Mouse (Mus musculus) stomach, embryonic 14.5 days (tissue): Measurements from ENCODE around the gene Cdip1. TPM values are rescaled to one million over a fixed set of nuclear protein-coding genes. Genes with fewer than 3 reads are reported as not detected.

Source experiments
- ATAC-seq: fragments of 200-750 bp; cut with Nextera tagmentation; 2 replicates; pipeline ENCODE4 v1.8.0; 2017; ENCODE audit warnings: low read depth, moderate TSS enrichment; ENCODE audit not compliant: insufficient number of reproducible peaks, insufficient read depth, low FRiP score
- H3K27ac ChIP-seq: fragments of 300-500 bp; sonication (generic); 2 replicates; pipeline ENCODE4 v1.5.1; 2014; ENCODE audit warnings: mild to moderate bottlenecking, low read length, moderate library complexity, mixed read lengths
- H3K27me3 ChIP-seq: fragments of 300-500 bp; sonication (generic); 2 replicates; pipeline ENCODE4 v1.6.1; 2014; ENCODE audit warnings: low read length, control low read depth, mixed read lengths; ENCODE audit not compliant: control insufficient read depth, insufficient read depth
- H3K36me3 ChIP-seq: fragments of 300-500 bp; sonication (generic); 2 replicates; pipeline ENCODE4 v1.6.1; 2014; ENCODE audit warnings: mild to moderate bottlenecking, control low read depth, low read length, moderate library complexity, mixed read lengths; ENCODE audit not compliant: control insufficient read depth, insufficient read depth
- H3K4me1 ChIP-seq: fragments of 300-500 bp; sonication (generic); 2 replicates; pipeline ENCODE4 v1.6.1; 2014; ENCODE audit warnings: low read length, control low read depth, mixed read lengths; ENCODE audit not compliant: control insufficient read depth, insufficient read depth
- H3K4me2 ChIP-seq: fragments of 300-500 bp; sonication (generic); replicated peaks from 2 replicates; pipeline ENCODE4 v1.6.1; 2014; ENCODE audit warnings: low read depth, low read length, control low read depth
- H3K4me3 ChIP-seq: fragments of 300-500 bp; sonication (generic); 2 replicates; pipeline ENCODE4 v1.5.1; 2014; ENCODE audit warnings: low read depth, low read length, control low read depth
- H3K9ac ChIP-seq: fragments of 300-500 bp; sonication (generic); replicated peaks from 2 replicates; pipeline ENCODE4 v1.6.1; 2014; ENCODE audit warnings: low read depth, mild to moderate bottlenecking, control low read depth, low read length, moderate library complexity, mixed read lengths
- H3K9me3 ChIP-seq: fragments of 300-500 bp; sonication (generic); 2 replicates; pipeline ENCODE4 v1.6.1; 2016; ENCODE audit warnings: low read depth, low read length, control low read depth; ENCODE audit not compliant: control insufficient read depth
- WGBS: fragments of 180-500 bp; shearing (Covaris S2); extraction: QIAGEN DNeasy Blood & Tissue Kit; methylation state at CpG from one replicate; pipeline ENCODE4 v1.1.7; 2014; 5-methylcytosine and 5-hydroxymethylcytosine counted together
- polyA plus RNA-seq: library from polyadenylated mRNA; unstranded; fragments of >200 nt; fragmentation: Nextera tagmentation; extraction: Ambion mirVana; gene quantifications from 2 replicates; pipeline ENCODE4 v1.2.1, GENCODE M21; 2014

Cdip1 gene
- polyA plus RNA-seq, 1 experiment from 2014 or later: 87.0 TPM

DNA sequence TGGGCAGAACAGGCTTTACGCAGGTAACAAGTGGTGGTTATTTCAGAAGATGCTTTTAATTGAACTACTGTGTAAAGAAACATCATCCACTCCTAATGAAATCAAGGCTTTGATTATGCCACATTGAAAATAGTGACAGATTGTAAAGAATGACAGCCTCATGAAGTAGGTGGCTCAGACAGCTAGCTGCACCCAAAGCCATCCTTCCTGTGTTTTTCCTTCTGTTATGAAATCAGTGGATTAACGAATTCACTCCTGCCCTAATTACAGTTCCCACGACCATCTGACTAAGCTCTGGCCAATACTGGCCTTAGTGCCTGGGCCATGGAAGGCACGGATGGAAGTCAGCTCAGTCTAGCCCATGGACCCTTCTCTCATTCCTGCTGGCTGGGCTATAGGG is 11.2 kb downstream of the Cdip1 start:
- H3K4me1 ChIP-seq: peaks cover 8% of the 10 kb centered on the region; the same call in 1 of the 2 replicates
- H3K4me2 ChIP-seq: no peak overlapping the region
- no peak for ATAC-seq
- H3K9me3 ChIP-seq: no peaks in the 10 kb centered on the region
- H3K9ac ChIP-seq: no peak overlapping the region
- H3K4me3 ChIP-seq: no peak overlapping the region
- 94% methylated on average over 4 of the region's 4 CpGs for WGBS
- H3K27me3 ChIP-seq: no peaks in the 10 kb centered on the region
- no peak overlapping the region for H3K27ac ChIP-seq
- H3K36me3 ChIP-seq: peaks cover 4% of the 10 kb centered on the region; the same call in 1 of the 2 replicates

DNA sequence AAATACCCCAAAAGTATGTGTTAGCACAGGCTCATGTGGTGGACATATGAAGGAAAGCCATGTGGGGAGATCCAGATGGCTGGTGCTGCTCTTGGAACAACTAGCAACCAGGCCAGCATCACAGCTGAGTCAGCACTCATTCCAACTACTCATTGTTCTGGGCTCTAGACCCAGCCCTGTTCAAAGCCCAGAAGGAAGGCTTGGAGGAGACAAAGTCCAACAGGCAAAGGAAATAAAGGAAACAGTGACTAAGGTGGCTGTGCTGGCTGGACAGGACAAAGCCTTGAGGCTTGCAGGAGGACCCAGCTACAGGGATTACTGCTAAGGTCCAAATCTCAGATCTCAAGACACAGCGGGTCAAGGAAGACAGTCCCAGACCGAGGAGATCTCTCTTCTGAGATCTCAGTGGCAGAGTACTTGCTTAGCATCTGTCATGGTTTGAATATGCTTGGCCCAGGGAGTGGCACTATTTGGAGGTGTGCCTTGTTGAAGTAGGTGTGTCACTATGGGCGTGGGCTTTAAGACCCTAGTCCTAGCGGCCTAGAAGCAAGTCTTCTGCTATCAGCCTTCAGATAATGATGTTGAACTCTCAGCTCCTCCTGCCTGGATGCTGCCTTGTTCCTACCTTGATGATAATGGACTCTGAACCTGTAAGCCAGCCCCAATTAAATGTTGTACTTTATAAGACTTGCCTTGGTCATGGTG is 12.0 kb downstream of the Cdip1 start:
- ATAC-seq: 0 out of 2 replicates have a peak, but pooled peaks have one; percentile 33
- Histone ChIP-seq H3K36me3 (peaks cover under 1% of the 10 kb centered on the region; the same call in 1 of the 2 replicates), H3K4me2 (no peak overlapping the region), H3K9me3 (no peaks in the 10 kb centered on the region), H3K4me1 (peaks cover 6% of the 10 kb centered on the region), H3K9ac (no peak overlapping the region), H3K27ac (0 out of 2 replicates have a peak overlapping the region, but pooled peaks have one; percentile 11), H3K27me3 (no peaks in the 10 kb centered on the region), H3K4me3 (no peak overlapping the region)
- 89% methylated on average over 4 of the region's 4 CpGs for WGBS

DNA sequence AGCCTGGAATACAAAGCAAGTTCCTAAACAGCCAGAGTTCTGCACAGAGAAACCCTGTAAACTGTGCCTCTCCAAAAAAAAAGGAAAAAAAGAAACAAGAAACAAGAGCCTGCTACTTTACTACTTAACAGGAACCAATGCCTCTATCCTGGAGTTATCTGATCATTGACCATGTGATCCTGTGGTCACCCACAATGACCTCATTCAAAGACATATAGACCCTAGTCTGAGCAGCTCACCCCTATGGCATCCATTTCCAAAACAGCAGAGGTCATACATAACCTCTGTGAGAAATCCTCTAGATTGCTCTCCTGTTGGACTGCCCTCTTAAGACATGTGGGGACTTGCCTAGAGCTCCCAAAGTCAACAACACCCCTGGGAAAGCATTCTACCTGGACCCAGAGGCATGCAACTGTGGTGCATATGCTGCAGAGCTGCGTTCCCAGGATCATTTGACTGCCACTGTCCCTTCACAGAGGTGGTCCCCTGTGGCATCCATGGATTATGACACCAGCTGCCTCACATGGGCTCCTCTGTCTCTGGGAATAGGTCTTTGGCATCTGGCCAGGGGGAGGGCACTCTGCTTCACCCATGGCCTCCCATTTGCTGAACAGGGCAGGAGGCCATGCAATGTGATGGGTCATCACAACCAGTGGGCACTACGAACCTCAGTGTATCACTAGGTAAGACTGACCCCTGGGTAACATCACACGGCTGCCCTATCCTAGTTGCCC is 12.8 kb downstream of the Cdip1 start:
- Histone ChIP-seq H3K27ac (0 out of 2 replicates have a peak overlapping the region, but pooled peaks have one; percentile 11), H3K27me3 (no peaks in the 10 kb centered on the region), H3K4me2 (no peak overlapping the region), H3K9me3 (no peaks in the 10 kb centered on the region), H3K4me1 (peaks cover 6% of the 10 kb centered on the region), H3K9ac (no peak overlapping the region), H3K4me3 (no peak overlapping the region), H3K36me3 (no peaks in the 10 kb centered on the region)
- 86% methylated on average over 3 of the region's 3 CpGs for WGBS
- 0 out of 2 replicates have a peak, but pooled peaks have one; percentile 46 for ATAC-seq

DNA sequence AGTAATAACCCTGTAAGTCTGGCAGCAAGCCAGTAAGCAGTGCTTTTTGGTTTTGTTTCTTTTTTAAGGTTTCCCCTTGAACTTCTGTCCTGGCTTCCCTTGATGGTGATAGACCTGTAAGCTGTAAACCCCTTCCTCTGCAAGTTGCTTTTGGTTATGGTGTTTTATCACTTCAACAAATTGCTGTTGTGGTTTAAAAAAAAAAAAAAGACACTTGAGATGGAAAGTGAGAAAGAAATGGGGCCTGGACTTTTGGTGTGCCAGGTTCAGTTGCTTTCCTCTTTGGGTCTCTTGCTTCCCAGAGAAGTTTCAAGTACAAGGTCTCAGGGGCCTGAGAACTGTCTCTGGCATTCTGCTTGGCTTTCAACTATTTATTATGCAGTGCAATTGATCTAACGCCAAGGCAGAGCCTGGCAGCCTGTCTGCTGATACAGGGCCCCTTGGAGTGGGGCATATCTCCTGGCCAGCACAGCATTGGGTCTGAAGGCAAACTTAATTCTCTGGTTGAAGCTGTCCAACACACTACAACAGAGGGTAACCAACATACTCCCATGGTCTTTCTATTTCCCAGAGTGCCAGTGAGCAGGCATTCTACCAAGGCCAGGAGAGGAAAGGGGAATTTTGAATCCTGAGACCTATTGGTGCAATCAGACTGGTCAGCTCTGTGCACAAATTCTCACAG is 16.7 kb downstream of the Cdip1 start:
- H3K4me3 ChIP-seq: no peak overlapping the region
- 38% methylated on average over 1 of the region's 1 CpGs for WGBS
- H3K27me3 ChIP-seq: no peaks in the 10 kb centered on the region
- no peak overlapping the region for H3K27ac ChIP-seq
- H3K9me3 ChIP-seq: no peaks in the 10 kb centered on the region
- no peak overlapping the region for H3K4me2 ChIP-seq
- H3K36me3 ChIP-seq: peaks cover 28% of the 10 kb centered on the region
- H3K9ac ChIP-seq: no peak overlapping the region
- no peak for ATAC-seq
- peaks cover 3% of the 10 kb centered on the region; the same call in 1 of the 2 replicates for H3K4me1 ChIP-seq

DNA sequence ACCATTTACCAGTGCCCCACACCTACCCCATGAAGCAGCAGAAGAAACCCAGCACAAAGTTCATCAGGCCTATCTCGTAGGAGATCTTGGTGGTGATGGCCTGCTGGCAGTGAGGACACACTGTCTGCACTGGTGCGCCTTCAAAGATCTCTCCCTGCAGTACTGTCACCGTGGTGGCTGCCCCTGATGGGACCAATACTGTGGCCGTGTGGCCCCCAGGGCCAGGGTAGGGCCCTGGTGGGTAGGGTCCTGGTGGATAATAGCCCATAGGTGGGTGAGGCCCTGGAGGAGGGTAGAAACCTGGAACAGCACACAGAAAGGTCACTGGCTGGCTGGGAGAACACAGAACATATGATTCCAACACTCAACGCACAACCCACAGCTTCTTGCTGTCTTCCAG is 21.4 kb downstream of the Cdip1 start:
- no peak for ATAC-seq
- H3K9me3 ChIP-seq: no peaks in the 10 kb centered on the region
- 91% methylated on average over 5 of the region's 5 CpGs for WGBS
- no peak overlapping the region for H3K4me3 ChIP-seq
- H3K36me3 ChIP-seq: peaks cover 69% of the 10 kb centered on the region
- H3K4me2 ChIP-seq: no peak overlapping the region
- H3K27ac ChIP-seq: no peak overlapping the region
- H3K27me3 ChIP-seq: no peaks in the 10 kb centered on the region
- H3K9ac ChIP-seq: no peak overlapping the region
- no peaks in the 10 kb centered on the region; the same call in 1 of the 2 replicates for H3K4me1 ChIP-seq

DNA sequence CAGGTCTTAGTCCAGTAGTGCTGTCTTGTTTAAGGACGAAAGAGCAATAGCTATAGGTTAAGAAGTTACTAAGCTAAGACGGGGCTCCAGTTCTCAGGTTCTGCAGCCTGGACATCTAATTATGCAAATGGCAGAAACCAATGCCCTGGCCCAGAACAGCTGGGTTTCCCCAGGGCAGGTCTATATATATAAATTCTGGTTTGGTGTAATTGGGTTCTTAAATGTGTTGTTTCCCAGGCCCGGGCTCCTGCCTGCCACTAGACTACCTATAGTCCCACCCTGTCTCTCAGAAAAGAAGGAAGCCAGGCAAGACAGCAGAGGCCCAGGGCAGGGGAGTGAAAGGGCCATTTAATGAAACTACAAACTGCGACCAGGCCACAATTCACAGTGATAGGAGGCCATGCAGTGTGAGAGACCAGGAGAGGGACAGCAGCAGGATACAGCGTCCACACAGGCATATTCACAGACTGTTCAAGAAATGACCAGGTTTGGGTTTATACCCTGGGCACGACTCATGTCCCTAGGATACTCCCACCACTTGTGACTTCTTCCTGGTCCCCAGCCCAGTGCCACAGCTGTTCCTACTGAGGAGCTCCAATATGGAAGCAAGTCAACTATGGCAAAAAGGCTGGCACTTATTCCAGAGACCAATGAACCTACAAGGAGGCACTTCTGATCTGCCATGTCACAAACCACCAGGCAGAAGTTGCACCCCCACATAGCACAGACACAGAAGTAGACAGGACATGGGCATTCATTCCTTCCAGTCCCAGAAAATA is 22.9 kb downstream of the Cdip1 start:
- Histone ChIP-seq H3K9ac (no peak overlapping the region), H3K27me3 (no peaks in the 10 kb centered on the region), H3K4me3 (no peak overlapping the region), H3K4me1 (no peaks in the 10 kb centered on the region), H3K36me3 (peaks cover 76% of the 10 kb centered on the region), H3K27ac (no peak overlapping the region), H3K4me2 (no peak overlapping the region), H3K9me3 (no peaks in the 10 kb centered on the region)
- ATAC-seq: no peak
- 88% methylated on average over 6 of the region's 6 CpGs for WGBS

DNA sequence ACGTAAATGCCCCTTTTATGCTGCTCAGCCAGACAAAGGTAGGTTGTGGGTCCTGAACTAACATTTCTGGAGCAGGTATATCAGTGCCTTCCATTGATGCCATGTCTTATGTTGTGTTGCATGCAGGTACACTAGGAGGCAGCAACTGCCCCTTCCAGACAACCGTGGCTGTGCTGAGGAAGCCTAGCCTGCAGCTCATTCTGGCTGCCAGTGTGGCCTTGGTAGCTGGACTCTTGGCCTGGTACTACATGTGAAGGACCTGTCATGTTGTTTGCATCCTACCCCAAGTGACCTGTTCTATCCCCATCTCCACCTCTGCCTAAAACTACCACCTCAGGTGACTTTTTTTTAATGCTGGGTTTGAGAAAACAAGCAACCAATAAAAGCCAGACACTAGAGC is 24.2 kb downstream of the Cdip1 start:
- H3K4me3 ChIP-seq: no peak overlapping the region
- no peak overlapping the region for H3K4me2 ChIP-seq
- H3K9ac ChIP-seq: no peak overlapping the region
- no peaks in the 10 kb centered on the region for H3K9me3 ChIP-seq
- no peaks in the 10 kb centered on the region for H3K27me3 ChIP-seq
- WGBS: 88% methylated on average over 2 of the region's 2 CpGs
- no peak for ATAC-seq
- peaks cover 72% of the 10 kb centered on the region for H3K36me3 ChIP-seq
- no peaks in the 10 kb centered on the region for H3K4me1 ChIP-seq
- no peak overlapping the region for H3K27ac ChIP-seq

DNA sequence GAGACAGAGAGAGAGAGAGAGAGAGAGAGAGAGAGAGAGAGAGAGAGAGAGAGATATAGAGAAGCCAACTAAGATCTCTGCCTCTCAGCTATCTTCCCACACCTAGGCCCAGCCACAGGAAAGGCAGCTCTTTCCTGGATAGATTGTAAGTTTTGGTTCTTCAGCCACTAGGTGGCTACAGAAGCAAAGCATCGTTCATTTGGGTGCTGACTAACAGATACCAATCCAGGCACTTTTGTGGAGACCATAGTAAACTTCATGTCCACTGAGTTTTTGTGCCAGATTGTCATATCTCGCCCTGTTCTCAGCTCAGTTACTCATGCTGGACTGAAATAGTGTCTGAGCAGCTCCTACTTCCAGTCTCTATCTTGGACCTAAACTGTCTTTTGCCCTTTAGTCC is 26.8 kb downstream of the Cdip1 start:
- H3K9me3 ChIP-seq: no peaks in the 10 kb centered on the region
- H3K4me3 ChIP-seq: no peak overlapping the region
- no peaks in the 10 kb centered on the region for H3K27me3 ChIP-seq
- no peak overlapping the region for H3K9ac ChIP-seq
- peaks cover 47% of the 10 kb centered on the region for H3K36me3 ChIP-seq
- ATAC-seq: no peak
- 39% methylated on average over 2 of the region's 2 CpGs for WGBS
- no peaks in the 10 kb centered on the region for H3K4me1 ChIP-seq
- no peak overlapping the region for H3K4me2 ChIP-seq
- no peak overlapping the region for H3K27ac ChIP-seq
